Mouse (Mus musculus) heart, adult 2 months (tissue): ENCODE measurements around the gene Fscn3.

Source experiments
- CTCF ChIP-seq: fragments of 200-600 bp; IDR thresholded peaks from 2 replicates; pipeline ENCODE4 v1.8.1; 2022; ENCODE audit warnings: antibody characterized with exemption, mild to moderate bottlenecking, moderate library complexity
- EP300 ChIP-seq: fragments of 200-500 bp; IDR thresholded peaks from 2 replicates; pipeline ENCODE4 v1.6.1; 2011; ENCODE audit warnings: low read depth, low read length, control low read depth; ENCODE audit not compliant: insufficient read depth
- POLR2A ChIP-seq: fragments of 200-500 bp; IDR thresholded peaks from 2 replicates; pipeline ENCODE4 v1.6.1; 2011; ENCODE audit warnings: mild to moderate bottlenecking, low read depth, low read length, control low read depth; ENCODE audit not compliant: insufficient read depth

- no peak for TF ChIP-seq CTCF
- no peak for TF ChIP-seq EP300
- TF ChIP-seq POLR2A, result no peak
Measured at GRCm38 (mm10) chr6:28425019-28425418, 2.6 kb upstream of the Fscn3 start.
